Mouse (Mus musculus): ENCODE measurements around the gene Slc39a7. TPM values are rescaled to one million over a fixed set of nuclear protein-coding genes. Genes with fewer than 3 reads are reported as not detected.

Slc39a7 gene
- 46.1 and 74.3 TPM in 2 replicates for polyA plus RNA-seq (2012; ENCODE audit: low replicate concordance)

GRCm38 (mm10) chr17:34031465-34032173, at the start of gene Slc39a7, which contains the start of gene Rxrb:
Gene Slc39a7 (minus strand): TSS chr17:34031682.
Gene Rxrb (plus strand): TSS chr17:34031812.

GRCm38 (mm10) chr17:34038878-34039561, 7.5 kb upstream of the Slc39a7 start, which contains the start of gene Col11a2:
Gene Col11a2 (plus strand): TSS chr17:34039437.

GRCm38 (mm10) chr17:34027656-34028223, 3.7 kb downstream of the Slc39a7 start, which contains the start of gene H2-Ke6:
Gene H2-Ke6 (minus strand): TSS chr17:34028060.

GRCm38 (mm10) chr17:34024317-34024821, 7.1 kb downstream of the Slc39a7 start, which contains the start of gene Ring1:
Gene Ring1 (minus strand): TSS chr17:34024680.

GRCm38 (mm10) chr17:34000150-34000537, 31.3 kb downstream of the Slc39a7 start, which contains the start of gene H2-K1:
Gene H2-K1 (minus strand): TSS chr17:34000347.

Other genes with a start within 250 kb of the Slc39a7 start
- 1.6 and 3.1 TPM in 2 replicates for gene Angptl4, start 249.9 kb downstream of the Slc39a7 start, polyA plus RNA-seq (2012; ENCODE audit: low replicate concordance)
- gene Kank3, start 221.2 kb downstream of the Slc39a7 start, polyA plus RNA-seq (2012; ENCODE audit: low replicate concordance): 1.7 and 2.4 TPM in 2 replicates
- gene Rps28, start 207.1 kb downstream of the Slc39a7 start, polyA plus RNA-seq (2012; ENCODE audit: low replicate concordance): 248 and 4,845 TPM in 2 replicates
- gene Ndufa7, start 207.1 kb downstream of the Slc39a7 start, polyA plus RNA-seq (2012; ENCODE audit: low replicate concordance): 396 and 428 TPM in 2 replicates
- 7.4 and 13.7 TPM in 2 replicates for gene Cd320, start 188.6 kb downstream of the Slc39a7 start, polyA plus RNA-seq (2012; ENCODE audit: low replicate concordance)
- not detected in 2 replicates for gene Gm7029, start 157.8 kb downstream of the Slc39a7 start, polyA plus RNA-seq (2012; ENCODE audit: low replicate concordance)
- gene Kifc1, start 141.0 kb downstream of the Slc39a7 start, polyA plus RNA-seq (2012; ENCODE audit: low replicate concordance): 8.0 and 16.7 TPM in 2 replicates
- not detected in 2 replicates for gene Platr17, start 126.5 kb downstream of the Slc39a7 start, polyA plus RNA-seq (2012; ENCODE audit: low replicate concordance)
- 44.3 and 55.2 TPM in 2 replicates for gene Daxx, start 122.3 kb downstream of the Slc39a7 start, polyA plus RNA-seq (2012; ENCODE audit: low replicate concordance)
- 1,240 and 2,267 TPM in 2 replicates for gene Tapbp, start 115.8 kb downstream of the Slc39a7 start, polyA plus RNA-seq (2012; ENCODE audit: low replicate concordance)
- gene Zbtb22, start 115.8 kb downstream of the Slc39a7 start, polyA plus RNA-seq (2012; ENCODE audit: low replicate concordance): 63.9 and 83.1 TPM in 2 replicates
- gene Rgl2, start 102.1 kb downstream of the Slc39a7 start, polyA plus RNA-seq (2012; ENCODE audit: low replicate concordance): 344 and 699 TPM in 2 replicates
- 74.4 and 96.8 TPM in 2 replicates for gene Pfdn6, start 91.3 kb downstream of the Slc39a7 start, polyA plus RNA-seq (2012; ENCODE audit: low replicate concordance)
- 59.7 and 181 TPM in 2 replicates for gene Wdr46, start 91.0 kb downstream of the Slc39a7 start, polyA plus RNA-seq (2012; ENCODE audit: low replicate concordance)
- gene B3galt4, start 80.2 kb downstream of the Slc39a7 start, polyA plus RNA-seq (2012; ENCODE audit: low replicate concordance): 33.9 and 69.4 TPM in 2 replicates
- gene Vps52, start 75.9 kb downstream of the Slc39a7 start, polyA plus RNA-seq (2012; ENCODE audit: low replicate concordance): 65.1 and 130 TPM in 2 replicates
- gene Rps18, start 75.7 kb downstream of the Slc39a7 start, polyA plus RNA-seq (2012; ENCODE audit: low replicate concordance): 30.7 and 202 TPM in 2 replicates
- 1,004 and 3,373 TPM in 2 replicates for gene H2-K1, start 31.3 kb downstream of the Slc39a7 start, polyA plus RNA-seq (2012; ENCODE audit: low replicate concordance)
- gene Ring1, start 7.0 kb downstream of the Slc39a7 start, polyA plus RNA-seq (2012; ENCODE audit: low replicate concordance): 49.6 and 111 TPM in 2 replicates
- gene H2-Ke6, start 3.6 kb downstream of the Slc39a7 start, polyA plus RNA-seq (2012; ENCODE audit: low replicate concordance): 67.5 and 266 TPM in 2 replicates
- 155 and 353 TPM in 2 replicates for gene Rxrb, start 130 bp upstream of the Slc39a7 start, polyA plus RNA-seq (2012; ENCODE audit: low replicate concordance)
- gene Col11a2, start 7.8 kb upstream of the Slc39a7 start, polyA plus RNA-seq (2012; ENCODE audit: low replicate concordance): 14.4 and 54.0 TPM in 2 replicates
- 55.1 and 259 TPM in 2 replicates for gene H2-Oa, start 60.7 kb upstream of the Slc39a7 start, polyA plus RNA-seq (2012; ENCODE audit: low replicate concordance)
- 140 and 479 TPM in 2 replicates for gene H2-DMa, start 87.9 kb upstream of the Slc39a7 start, polyA plus RNA-seq (2012; ENCODE audit: low replicate concordance)
- gene Brd2, start 91.0 kb upstream of the Slc39a7 start, polyA plus RNA-seq (2012; ENCODE audit: low replicate concordance): 377 and 424 TPM in 2 replicates
- gene H2-DMb2, start 111.6 kb upstream of the Slc39a7 start, polyA plus RNA-seq (2012; ENCODE audit: low replicate concordance): 454 and 462 TPM in 2 replicates
- 22.9 and 41.1 TPM in 2 replicates for gene H2-DMb1, start 121.4 kb upstream of the Slc39a7 start, polyA plus RNA-seq (2012; ENCODE audit: low replicate concordance)
- 74.5 and 112 TPM in 2 replicates for gene Tap1, start 155.9 kb upstream of the Slc39a7 start, polyA plus RNA-seq (2012; ENCODE audit: low replicate concordance)
- 85.6 and 98.9 TPM in 2 replicates for gene Psmb9, start 156.1 kb upstream of the Slc39a7 start, polyA plus RNA-seq (2012; ENCODE audit: low replicate concordance)
- 348 and 445 TPM in 2 replicates for gene Psmb8, start 166.0 kb upstream of the Slc39a7 start, polyA plus RNA-seq (2012; ENCODE audit: low replicate concordance)
- 148 and 211 TPM in 2 replicates for gene Tap2, start 171.8 kb upstream of the Slc39a7 start, polyA plus RNA-seq (2012; ENCODE audit: low replicate concordance)
- 44.0 and 80.9 TPM in 2 replicates for gene H2-Ob, start 207.2 kb upstream of the Slc39a7 start, polyA plus RNA-seq (2012; ENCODE audit: low replicate concordance)
- 1,724 and 6,143 TPM in 2 replicates for gene H2-Ab1, start 226.0 kb upstream of the Slc39a7 start, polyA plus RNA-seq (2012; ENCODE audit: low replicate concordance)

All from hematopoietic multipotent progenitor cell, adult 10-12 weeks (in vitro differentiated cells).